Mouse (Mus musculus): ENCODE data around the gene Mrpl51.
A peak's percentile ranks its signal among the peaks of the same experiment; 100 is the strongest.
"Not testable (repeated sequence)": the region's sequence is repeated elsewhere in the genome, so short reads cannot be mapped to it uniquely, and the experiment has no call there.

Mrpl51 gene

DNA sequence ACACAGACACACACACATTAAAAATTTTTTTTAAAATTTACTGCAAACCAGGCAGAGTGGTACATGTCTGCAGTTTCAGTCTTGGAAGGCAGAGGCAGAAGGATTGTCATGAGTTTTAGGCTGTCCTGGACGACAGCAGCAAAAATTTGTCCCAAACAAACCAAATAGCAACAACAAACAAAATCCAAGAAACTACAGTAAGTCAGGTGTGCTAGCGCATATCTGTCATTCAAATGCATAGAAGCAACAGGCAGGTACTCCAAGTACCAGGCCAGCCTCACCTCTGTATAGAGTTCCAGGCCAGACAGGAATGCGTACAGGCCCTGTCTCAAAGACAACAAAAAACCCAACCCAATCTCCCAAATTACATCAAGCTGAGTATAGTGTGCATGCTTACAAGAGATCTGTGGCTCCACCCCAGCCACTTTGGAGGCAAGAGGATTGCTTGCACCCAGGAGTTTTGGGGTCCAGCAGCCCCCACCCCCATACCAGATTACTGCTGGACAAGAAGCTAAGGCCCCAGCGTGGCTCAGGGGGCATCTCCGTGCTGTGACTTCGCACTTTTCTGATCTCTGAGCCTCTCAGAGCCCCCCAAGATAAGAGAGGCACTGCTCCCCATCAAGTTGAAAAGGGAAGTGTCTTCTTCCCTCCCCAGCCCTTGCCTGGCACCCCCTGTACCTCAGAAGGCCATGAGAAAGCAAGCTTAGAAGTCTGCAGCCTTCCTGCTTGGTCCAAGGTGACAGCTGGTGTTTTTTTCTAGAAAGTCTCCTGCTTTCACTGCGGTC lies 31.6 kb upstream of the Mrpl51 start:
- DNase-seq (ENCODE audit: low spot score in 2 of 2): no peak

DNA sequence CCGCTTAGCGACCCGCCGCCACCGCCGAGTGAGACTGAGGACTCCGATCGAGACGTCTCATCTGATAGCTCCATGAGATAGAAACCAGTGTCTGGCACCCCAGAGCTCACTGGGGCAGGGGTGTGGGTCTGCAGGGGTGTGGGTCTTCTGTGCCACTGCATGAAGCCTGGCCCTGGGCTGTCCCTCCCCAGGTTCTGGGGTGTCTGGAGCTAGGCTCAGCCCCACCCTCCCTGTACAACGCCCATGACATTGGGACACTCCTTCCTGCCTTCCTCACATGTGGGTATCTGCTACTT lies 31.1 kb upstream of the Mrpl51 start:
- no peak for DNase-seq (ENCODE audit: low spot score in 2 of 2)

DNA sequence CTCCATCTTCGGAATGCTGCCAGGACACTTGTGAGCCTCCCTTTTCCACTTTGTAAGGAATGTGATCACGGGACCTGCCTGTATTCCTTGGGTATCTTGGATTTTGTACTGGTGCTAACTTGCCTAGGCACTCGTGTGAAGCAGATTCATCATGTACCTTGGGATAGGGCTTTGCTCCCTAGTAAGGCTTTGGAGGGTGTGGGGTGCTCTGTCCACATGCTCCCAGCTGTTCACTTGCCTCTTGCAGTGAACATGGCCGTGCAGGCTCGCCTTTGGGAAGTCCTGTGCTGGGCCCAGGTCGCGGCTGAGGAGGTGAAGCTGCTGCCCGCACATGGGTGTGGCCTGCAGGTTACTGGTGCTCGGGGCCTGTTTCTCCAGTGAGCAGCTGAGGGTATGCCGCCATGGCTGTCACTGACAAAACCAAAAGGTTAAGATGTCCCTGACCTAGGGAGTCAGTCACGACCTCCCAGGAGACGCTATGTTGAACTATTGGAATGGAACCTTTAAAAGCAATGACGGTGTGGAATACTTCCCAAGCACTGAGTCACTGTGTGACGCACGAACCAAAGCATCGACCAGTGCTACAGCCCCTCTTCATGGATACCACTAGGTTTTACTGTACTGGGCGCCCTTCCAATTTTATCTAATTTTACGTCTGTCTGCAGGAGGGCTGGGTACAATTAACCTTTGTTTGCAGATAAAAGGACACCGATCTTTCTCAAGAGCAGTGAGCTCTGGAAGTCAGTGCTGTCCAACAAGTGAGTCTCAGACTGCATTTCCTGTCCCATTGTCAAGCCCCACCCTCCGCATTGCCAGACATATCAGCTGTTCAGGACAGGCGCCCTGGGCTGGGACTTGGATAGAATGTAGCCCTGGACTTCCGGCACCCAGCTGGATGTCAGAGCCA lies 30.5 kb upstream of the Mrpl51 start:
- DNase-seq (ENCODE audit: low spot score in 2 of 2): peak in 1 of 2 experiments; percentile 59

DNA sequence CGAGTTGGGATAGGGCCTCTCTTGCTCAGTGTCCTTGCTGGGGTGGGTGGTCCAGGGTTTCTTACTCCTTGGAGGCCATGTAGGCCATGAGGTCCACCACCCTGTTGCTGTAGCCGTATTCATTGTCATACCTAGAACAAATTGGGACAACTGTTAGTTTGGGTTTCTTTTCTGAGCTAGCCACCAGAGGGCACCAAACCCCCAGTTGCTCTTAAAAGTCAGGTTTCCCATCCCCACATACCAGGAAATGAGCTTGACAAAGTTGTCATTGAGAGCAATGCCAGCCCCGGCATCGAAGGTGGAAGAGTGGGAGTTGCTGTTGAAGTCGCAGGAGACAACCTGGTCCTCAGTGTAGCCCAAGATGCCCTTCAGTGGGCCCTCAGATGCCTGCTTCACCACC lies 29.6 kb upstream of the Mrpl51 start:
- peak in 1 of 2 experiments; percentile 48 for DNase-seq (ENCODE audit: low spot score in 2 of 2)

DNA sequence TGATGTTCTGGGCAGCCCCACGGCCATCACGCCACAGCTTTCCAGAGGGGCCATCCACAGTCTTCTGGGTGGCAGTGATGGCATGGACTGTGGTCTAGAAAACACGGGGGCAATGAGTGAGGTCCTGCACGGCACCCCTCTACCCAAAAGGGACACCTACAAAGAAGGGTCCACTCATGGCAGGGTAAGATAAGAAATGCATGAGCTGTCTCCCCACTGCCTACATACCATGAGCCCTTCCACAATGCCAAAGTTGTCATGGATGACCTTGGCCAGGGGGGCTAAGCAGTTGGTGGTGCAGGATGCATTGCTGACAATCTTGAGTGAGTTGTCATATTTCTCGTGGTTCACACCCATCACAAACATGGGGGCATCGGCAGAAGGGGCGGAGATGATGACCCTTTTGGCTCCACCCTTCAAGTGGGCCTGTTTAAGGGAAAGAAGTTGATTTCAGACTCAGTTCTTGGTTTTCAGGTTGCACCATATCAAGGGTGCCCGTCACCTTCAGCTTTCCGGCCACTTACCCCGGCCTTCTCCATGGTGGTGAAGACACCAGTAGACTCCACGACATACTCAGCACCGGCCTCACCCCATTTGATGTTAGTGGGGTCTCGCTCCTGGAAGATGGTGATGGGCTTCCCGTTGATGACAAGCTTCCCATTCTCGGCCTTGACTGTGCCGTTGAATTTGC lies 28.8 kb upstream of the Mrpl51 start:
- DNase-seq (ENCODE audit: low spot score in 2 of 2): not testable (repeated sequence)

DNA sequence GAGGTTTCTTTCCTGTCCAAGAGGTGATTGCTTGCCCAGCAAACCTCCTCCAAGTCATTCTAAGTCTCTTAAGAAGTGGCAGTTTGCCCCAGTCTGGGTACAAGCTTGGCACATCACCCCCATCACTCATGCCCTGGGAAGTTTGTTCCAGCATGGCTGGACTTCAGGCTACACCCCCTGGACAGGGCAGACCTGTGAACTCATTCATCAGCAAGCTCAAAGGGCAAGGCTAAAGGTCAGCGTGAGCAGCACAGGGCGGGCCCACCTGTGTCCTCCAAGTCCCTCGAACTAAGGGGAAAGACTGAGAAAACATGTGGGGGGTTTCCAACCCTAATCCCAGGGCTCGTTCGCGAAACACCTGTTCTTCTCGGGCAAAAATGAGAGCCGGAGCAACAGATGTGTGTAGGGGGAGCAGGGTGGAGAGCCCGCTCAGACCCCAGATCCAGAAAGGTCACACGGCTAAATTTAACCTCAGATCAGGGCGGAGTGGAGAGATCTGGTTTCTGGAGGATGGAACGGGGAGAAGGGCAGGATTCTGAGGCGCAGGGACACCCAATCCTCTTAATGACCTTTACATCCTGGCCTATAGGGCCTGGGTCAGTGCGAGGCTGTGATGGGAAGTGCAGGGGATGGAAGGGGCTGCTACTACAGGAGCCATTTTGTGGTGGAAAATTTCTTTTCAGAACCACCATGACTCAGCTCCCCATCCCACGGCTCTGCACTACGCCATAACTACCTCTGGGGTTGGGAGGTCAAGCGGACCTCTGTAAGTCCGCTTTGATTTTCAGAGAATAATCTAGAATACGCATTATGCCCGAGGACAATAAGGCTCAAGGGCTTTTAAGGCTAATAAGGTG lies 27.6 kb upstream of the Mrpl51 start:
- DNase-seq (ENCODE audit: low spot score in 2 of 2): no peak

DNA sequence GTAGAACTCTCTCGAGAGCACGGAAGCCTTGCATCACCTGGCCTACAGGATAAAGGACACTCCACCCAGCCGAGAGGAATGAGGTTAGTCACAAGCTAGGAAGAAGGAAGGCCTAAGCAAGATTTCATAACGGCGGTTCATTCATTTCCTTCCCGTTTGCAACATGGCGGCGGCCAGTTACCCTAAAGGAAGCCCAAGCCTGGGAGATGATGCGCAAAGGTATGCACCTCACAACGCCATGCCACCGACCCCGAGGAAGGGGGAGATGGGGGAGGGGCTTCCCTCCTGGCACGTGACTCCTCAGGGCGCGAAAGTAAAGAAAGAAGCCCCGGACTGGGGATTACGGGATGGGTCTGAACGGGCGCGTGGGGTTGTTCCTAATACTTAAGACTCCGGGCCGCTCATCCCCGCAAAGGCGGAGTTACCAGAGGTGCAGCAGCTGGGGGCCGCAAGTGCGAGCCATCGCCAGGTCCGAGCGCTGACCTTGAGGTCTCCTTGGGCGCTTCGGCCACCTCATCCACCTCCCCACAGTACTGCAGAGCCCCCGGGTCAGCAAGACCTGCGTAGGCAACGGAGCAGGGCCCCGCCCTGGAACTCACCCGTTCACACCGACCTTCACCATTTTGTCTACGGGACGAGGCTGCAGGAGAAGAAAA lies 26.8 kb upstream of the Mrpl51 start:
- peak in 1 of 2 experiments; percentile 52 for DNase-seq (ENCODE audit: low spot score in 2 of 2)

DNA sequence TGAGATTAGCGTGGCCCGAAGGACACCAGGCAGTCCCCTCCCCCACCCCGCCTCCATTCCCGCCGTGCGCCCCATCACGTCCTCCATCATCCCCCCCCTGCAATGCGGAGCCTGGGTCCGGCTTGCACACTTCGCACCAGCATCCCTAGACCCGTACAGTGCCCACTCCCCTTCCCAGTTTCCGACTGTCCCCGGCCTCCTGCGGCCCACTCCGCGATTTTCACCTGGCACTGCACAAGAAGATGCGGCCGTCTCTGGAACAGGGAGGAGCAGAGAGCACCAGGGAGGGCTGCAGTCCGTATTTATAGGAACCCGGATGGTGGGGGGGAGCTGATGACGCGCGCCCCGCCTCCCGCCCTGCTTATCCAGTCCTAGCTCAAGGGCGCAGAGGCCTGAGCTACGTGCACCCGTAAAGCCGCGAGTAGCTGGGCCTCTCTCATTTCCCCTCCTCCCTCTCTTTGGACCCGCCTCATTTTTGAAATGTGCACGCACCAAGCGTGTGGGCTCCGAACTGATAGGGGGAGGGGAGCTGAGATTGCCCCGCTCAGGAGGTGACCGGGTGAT lies 26.2 kb upstream of the Mrpl51 start:
- DNase-seq (ENCODE audit: low spot score in 2 of 2): peak; percentile 96

DNA sequence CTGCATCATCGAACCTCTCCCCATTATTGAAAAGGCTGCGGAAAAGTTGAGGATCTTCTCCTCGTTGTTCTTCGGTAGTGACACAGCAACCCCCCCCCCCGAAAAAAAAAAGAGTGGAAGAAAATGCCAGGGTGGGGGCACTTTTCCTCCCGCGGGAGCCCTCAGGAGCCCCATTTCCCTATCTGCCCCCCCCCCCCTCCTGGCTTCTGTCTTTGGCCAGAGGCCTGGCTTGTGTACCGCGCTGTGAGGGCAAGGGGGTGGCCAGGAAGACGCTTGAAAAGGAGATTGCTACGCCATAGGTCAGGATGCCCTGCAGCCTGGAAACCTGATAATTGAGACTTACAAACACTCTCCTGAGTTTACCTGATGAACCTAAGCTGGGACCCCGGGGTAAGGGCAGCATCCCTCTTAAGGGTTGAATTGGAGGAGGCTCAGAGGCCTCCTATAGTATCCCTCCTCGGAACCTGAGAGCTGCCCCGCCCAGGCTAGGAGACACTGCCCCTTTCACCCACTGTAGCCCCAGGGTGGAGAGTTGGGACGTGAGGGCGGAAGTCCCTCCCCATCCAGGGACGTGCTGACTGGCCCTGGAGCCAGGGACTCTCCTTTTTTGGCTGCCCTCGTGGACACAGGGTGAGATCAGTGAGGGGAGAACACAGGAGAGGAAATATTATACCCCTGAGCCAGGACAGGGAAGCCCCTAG lies 25.4 kb upstream of the Mrpl51 start, which contains the start of gene Gapdh:
Gene Gapdh (minus strand): TSS at position 417 of the 701 bp plus-strand sequence.
- peak; percentile 78 to 82 for DNase-seq (ENCODE audit: low spot score in 2 of 2)

DNA sequence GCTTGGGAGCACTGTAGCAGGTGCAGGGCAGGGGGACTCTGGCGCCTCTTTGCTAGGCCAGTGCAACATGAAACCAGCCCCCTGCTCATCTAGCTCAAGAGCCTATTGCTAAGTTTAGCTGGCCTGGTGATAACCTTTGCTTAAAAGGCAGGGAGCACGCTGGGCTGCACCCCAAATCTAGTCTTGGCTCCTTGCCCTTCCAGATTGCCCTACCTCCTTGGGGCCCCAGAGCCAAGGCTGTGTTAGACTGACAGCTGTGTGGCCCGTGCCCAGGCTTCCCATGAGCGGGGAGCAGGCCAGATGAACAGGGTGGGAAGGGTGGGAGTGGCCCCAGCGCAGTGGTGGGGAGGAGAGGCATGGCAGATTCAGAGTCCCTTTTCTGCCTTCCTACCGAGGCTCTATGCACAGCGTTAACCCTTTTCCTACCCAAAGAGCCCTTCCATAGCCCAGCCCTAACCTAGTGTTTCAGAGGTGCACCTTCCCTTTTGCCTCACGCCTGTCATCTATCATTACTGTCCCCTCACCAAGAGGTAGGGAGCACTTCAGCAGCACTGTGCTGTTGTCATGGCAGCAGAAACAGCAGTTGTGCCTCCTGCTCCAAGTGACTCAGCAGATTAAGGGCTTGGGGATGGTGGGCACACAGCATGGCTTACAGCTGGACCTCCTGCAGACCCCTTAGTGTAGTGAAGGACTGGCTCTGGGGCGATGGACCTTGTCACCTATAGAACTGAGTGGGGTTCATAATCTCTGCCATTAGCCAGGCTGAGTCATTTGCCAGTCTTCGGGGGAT lies 24.5 kb upstream of the Mrpl51 start:
- DNase-seq (ENCODE audit: low spot score in 2 of 2): peak in 1 of 2 experiments; percentile 43

DNA sequence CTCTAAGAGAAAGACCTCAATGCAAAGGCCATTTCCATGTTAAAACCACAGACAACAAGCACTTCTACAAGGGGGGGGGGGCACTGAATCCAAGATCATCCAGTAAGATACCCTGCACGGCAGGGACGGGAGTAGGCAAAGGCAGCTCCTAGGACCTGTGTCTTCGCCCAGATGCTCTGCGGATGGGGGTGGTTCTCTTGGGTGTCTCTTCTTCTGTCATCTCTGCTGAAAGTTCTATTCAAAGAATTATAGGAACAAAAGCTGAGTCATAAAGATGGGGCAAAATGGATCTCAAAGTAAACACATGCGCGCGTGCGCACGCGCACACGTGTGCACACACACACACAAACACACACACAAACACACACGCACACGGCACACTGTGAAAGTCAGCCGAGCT lies 23.5 kb upstream of the Mrpl51 start:
- DNase-seq (ENCODE audit: low spot score in 2 of 2): no peak

DNA sequence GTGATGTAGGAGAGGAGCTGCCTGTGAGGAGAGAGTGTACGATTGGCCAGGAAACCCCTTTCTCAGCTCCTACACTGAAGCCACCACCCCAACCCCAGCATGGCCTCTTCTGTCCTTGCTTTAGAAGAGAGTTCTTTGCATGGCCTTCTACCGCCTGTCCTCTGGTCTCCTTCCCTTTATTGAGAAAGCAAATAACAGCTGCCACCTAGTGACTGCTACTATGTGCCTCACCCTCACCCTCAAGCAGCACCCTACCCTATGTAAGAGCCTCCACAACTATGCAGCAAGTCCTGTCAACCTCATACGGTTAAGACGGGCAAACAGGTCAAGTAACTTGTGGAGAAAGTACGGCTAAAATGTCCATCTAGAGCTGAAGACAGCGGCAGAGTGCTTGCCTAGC lies 21.4 kb upstream of the Mrpl51 start:
- no peak for DNase-seq (ENCODE audit: low spot score in 2 of 2)

DNA sequence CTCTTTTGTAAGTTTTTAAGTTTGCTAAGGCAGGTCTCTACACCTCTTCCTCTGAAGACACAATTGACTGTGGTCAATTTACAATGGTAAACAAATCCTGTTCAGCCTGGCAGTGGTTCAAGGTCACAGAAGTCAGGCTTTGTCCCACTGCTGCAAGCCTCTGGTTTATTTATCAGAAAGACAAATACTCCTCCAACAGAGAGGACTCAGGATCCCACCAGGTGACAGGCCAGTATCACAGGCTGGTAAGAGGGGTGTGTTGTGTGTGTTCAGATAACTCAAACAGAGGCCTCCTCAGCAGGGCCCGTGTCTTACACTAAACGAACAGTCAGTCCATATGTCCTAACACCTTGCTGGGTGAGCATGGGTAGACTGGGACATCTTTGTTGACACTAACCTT lies 19.1 kb upstream of the Mrpl51 start:
- no peak for DNase-seq (ENCODE audit: low spot score in 2 of 2)

DNA sequence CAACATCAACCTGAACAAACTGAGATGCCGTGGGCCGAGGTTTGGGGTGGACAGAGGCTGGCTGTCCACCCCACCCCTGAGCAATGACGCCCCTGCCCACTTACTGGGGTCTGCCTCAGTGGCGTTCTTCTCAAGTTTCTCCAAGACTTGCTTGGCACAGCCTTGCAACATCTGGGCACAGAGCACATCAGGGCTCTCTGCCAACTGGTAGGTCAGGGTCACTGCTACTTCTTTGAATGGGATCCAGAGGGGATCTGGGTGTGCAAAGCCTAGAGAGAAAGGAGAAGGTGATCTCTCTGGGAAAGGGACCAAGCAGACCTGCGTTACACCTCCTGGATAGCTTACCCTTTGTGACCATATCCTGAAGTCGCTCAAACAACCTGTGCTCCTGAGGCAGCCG lies 18.3 kb upstream of the Mrpl51 start:
- no peak for DNase-seq (ENCODE audit: low spot score in 2 of 2)

DNA sequence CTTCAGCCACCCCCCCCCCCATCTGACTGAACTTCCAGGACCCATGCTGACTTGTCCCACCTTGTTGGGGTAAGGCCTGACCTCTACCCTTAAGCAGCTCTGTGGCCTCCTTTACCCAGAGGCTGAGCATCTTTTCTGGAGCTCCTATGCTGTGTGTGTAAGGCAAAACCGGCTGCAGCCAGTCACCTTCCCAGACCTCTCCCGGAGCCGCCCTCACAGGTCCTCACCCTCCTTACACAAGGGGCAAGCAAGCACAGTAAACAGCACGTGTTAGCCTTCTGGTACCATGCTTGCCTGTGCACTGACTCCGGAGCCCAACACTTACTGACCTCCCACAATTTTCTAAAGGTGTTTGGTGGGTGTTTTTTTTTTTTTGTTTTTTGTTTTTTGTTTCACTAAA lies 16.1 kb upstream of the Mrpl51 start:
- no peak for DNase-seq (ENCODE audit: low spot score in 2 of 2)

DNA sequence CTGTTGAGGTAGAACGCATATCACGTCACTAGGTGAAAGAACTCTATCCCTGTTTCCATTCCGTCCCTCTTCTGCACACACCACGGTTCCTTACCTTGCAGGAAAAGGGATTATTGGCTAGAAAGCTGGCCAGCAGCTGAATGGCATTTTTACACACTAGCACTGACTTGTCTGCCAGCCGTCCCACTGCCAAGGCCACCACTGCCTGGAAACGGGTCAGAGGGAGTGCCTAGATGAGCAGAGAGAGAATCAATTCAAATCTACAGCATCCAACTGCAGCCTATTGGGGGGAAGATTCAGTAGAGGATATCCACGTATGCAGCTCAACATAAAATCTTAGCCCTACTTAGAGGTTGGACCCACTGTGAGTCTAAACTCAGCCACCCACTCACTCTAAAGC lies 12.0 kb upstream of the Mrpl51 start:
- no peak for DNase-seq (ENCODE audit: low spot score in 2 of 2)

DNA sequence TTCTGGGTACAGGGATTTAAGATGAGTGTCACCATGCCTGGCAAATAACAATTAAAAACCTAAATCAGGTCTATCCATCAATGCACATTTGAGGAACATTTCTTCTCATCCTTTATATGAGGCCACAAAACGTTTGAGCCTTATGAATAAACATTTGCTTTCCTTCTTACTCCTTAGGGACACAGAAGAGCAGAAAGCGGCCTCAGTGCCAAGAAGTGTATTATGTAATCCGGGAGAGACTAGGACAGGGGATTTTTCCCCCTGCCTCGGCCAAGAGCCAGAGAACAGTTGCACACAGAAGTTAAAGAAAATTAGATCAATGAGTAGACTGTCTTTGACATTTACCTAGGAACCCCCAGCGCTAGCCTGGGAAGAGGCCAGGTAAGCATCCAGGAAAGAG lies 9.5 kb upstream of the Mrpl51 start:
- DNase-seq (ENCODE audit: low spot score in 2 of 2): no peak

DNA sequence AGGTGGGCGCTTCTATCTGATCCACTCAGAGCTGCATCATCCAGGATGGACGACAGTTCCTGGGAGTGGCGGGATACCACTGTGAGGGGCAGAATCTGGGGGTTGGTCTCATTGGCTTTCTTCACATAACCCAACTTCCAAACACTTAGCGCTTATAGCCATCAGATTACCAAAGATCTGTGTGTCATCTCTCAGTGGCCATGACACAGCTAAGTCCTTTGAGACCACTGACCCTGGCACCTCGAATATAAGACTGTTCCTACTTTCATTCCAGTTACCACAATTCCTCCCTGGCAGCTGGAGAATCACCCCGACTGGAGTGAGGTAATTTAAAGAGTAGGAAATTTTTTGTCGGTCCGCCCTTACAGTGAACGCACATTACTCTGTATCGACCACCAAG lies 5.4 kb upstream of the Mrpl51 start:
- no peak for DNase-seq (ENCODE audit: low spot score in 2 of 2)

DNA sequence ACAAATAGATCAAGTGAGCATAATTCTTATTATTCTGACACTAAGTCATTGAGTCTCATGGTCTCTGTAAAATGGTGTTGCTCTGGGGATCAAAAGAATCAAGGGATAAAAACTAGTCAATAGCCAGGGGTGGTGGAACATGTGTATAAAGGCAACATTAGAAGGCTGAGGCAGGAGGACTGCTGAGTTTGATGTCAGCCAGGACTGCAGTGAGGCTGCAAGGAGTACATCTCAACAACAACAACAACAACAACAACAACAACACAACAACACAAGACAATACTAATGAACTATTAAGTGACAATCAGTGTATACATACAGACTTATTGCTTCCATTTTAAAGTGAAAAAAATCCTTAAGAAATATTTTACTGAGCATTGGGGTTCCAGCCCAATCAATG lies 785 bp upstream of the Mrpl51 start:
- DNase-seq (ENCODE audit: low spot score in 2 of 2): no peak
